Mouse (Mus musculus) embryo, embryonic 10 days (tissue): ENCODE results near the gene Hist1h2ab.
"Not testable (repeated sequence)": the region's sequence is repeated elsewhere in the genome, so short reads cannot be mapped to it uniquely, and the experiment has no call there.

Experiments
- DNase-seq: peaks from one replicate; pipeline ENCODE4 v3.0.0-alpha.2; 2015; ENCODE audit warnings: low spot score

Gene Hist1h2ab

DNA sequence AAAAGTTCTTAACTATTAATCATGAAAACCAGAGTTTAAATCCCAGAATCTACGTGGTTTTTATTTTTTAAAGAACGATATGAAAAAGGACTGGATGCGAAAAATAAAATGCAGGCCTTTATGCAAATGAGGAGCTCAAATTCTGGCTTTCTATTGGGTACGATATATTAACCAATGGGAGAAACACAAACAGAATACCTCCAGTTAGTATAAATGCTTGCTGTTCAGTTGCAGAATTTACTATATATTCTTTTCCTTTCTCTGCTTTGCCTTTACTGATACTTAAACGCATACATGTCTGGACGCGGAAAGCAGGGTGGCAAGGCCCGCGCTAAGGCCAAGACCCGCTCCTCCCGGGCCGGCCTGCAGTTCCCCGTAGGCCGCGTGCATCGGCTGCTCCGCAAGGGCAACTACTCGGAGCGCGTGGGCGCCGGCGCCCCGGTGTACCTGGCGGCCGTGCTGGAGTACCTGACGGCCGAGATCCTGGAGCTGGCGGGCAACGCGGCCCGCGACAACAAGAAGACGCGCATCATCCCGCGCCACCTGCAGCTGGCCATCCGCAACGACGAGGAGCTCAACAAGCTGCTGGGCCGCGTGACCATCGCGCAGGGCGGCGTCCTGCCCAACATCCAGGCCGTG, at the start of gene Hist1h2ab:
Hist1h2ab (plus strand) TSS at position 288 of the 639 bp plus-strand sequence.
- peak; percentile 80 for DNase-seq

DNA sequence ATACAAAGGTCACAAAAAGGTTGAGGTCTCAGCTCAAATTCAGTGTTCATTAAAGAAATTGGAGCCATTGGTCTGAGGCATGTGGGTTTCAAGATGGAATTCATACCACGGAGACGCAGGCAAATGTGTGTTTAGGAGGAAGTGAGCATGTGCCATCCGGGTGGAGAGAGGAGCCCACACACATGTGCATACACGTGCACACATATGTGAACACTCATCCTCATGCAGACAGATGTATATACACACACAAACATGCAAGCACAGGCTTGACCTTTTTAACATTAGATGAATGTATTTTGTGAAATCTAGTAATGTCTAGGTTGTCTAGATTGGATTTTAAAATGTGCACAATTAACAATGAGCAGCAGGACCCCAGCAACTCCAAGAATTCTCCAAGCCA, 48.7 kb upstream of the Hist1h2ab start:
- DNase-seq: no peak

- not testable (repeated sequence) for DNase-seq
These were observed 48.1 kb upstream of the Hist1h2ab start for GRCm38 (mm10) chr13:23702801-23703200.

DNA sequence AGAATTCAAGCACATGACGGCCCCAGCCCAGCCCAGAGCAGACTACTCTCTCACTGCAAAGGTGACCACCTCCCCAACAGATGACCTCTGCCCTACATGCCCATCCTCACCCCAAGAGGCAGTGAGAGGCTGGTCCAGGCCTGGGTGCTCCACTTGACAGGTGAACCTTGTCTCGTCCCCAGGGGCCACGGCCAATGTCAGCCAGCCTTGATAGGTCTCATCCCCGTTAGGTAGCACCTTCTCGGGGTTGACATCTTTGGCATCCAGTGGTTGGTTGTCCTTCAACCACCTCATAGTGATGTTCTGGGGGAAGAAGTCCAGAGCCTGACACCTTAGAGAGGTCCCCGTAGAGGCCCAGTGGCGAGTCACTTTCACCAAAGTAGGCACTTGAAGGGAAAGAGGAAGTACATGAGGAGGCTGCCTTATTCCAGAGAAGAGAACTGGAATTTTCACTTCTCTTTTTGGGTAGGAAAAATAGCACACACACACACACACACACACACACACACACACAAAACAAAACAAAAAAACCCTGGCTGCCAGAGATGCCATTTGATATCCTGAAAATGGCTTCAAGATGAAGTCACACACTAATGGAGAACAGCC, 45.1 kb upstream of the Hist1h2ab start:
- DNase-seq: no peak

DNA sequence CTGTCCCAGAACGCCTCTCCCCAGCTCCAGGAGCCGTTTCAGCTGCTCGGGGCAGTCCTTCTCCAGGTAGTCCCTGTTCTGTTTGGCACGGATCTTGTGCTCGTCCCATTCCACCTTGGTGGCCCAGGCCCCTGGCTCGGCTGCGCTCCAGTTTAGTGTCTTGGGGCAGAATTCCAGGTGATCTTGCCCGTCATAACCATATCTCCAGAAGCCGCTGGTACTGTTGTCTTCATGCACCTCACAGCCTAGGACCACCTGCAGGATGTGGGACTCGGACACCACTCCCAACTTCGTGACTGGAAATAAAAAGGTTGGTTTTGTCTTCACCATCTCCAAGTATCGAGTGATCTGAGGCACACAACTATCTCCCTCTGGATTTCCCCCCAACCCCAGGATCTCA, 44.2 kb upstream of the Hist1h2ab start:
- DNase-seq: no peak

GRCm38 (mm10) chr13:23708041-23708440, 42.9 kb upstream of the Hist1h2ab start:
- DNase-seq: no peak

- DNase-seq: no peak
These were observed 42.3 kb upstream of the Hist1h2ab start for GRCm38 (mm10) chr13:23708654-23709053.

GRCm38 (mm10) chr13:23709714-23710373, 41.1 kb upstream of the Hist1h2ab start:
- no peak for DNase-seq

- DNase-seq: peak; percentile 45
These were observed 40.4 kb upstream of the Hist1h2ab start, which contains the start of gene Hfe for GRCm38 (mm10) chr13:23710374-23711089. Gene Hfe, minus strand, starts transcription at chr13:23710854.

DNA sequence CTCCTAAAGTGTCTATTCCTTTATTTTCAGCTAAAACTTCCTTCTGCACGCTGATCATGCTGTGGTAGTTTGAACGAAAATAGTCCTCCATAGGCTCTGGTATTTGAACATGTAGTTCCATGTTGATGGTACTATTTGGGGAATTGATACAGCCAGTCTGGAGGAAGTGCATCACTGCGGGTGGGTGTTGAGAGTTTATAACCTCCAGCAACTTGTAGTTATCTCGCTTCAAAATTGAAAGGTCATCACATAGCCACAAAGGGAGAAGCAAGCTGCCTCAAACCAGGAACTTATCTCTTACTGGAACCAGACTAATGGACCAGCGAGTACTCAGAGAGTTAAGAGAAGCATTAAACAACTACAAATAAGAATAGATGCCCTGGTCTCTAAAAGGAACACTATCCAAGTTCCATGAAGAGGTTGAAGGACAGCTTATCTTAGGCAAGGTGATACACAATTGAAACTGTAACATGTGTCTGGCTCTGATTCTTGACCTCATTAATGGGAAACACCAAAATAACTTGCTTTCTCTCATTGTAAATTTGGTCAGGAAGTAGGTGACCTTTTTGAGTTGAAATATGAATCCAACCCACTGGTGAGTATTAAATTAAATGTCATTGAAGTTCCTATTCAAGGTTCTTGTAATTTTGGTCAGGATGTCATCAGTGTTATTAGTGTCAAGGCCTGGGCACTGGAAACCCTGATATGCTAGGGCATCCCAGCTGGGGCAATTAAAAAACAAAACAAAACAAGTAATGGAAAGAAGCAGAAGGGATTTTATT, 34.5 kb upstream of the Hist1h2ab start:
- no peak for DNase-seq

GRCm38 (mm10) chr13:23717176-23717575, 33.8 kb upstream of the Hist1h2ab start:
- DNase-seq: no peak

DNA sequence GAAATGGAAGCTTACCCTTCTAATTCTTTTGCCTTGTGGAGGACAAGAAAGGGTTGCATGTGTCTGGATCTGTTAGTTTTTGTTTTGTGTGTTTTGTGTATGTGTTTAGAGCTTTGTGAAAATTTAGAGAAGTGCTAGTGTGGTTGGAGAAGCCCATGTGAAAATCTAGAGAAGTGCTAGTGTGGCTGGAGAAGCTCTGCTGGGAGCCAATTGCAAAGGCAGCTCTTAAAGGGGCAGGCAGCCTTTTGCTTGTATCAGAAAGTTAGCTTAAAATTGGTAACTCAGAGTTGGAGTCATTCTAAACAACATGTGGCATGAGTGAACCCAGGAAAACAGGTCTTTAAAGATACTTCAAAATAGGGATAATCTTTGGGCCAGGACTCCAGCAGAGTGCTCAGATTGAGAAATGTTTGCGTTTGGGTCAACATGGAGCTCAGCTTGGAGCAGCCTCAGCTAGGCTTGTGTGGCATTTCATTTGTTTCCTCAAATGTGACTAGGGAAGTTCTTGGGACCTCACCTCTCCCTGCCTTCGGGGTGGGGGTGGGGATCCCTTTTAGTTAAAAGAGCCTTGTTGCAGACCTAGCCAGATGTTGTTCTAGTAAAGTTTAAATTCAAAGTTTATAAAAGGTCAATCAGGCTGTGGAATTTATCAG, 33.2 kb upstream of the Hist1h2ab start:
- DNase-seq: not testable (repeated sequence)

GRCm38 (mm10) chr13:23724239-23724638, 26.7 kb upstream of the Hist1h2ab start:
- DNase-seq: no peak

GRCm38 (mm10) chr13:23725213-23725612, 25.7 kb upstream of the Hist1h2ab start:
- no peak for DNase-seq

GRCm38 (mm10) chr13:23728472-23729191, 22.3 kb upstream of the Hist1h2ab start:
- DNase-seq: no peak

GRCm38 (mm10) chr13:23729192-23729525, 21.8 kb upstream of the Hist1h2ab start:
- no peak for DNase-seq

GRCm38 (mm10) chr13:23729706-23730105, 21.2 kb upstream of the Hist1h2ab start:
- DNase-seq: no peak

- peak; percentile 21 for DNase-seq
These were observed 20.4 kb upstream of the Hist1h2ab start for GRCm38 (mm10) chr13:23730479-23730878.

DNA sequence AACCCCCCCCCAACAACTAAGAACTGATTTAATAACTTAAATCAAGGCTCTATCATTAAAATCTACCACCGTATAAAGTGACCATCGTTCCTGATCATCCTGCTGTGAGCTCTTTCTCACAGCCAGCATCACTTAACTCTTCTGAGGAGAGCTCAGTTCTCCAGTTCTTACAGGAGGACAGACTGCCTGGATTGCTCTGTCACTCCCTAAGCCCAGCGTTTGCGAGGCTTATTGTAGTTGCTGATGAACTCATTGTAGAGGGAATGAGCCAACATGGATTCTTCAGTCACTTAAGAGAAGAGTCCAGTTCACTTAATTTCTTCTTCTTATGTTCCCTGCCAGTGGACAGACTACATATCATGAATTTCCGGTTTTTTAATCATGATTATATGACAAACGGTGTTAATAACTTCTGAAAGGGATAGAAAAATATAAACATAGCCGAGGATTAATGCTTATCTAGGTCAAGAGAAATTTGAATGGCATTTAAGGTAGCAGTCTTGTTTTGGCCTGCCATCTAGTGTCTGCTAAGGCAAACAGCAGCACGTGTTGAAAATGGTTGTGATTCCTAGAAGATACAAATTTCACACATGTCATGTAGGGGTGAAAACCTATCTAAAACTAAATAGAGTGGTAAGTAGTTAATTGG, 18.6 kb upstream of the Hist1h2ab start:
- peak; percentile 73 for DNase-seq

DNA sequence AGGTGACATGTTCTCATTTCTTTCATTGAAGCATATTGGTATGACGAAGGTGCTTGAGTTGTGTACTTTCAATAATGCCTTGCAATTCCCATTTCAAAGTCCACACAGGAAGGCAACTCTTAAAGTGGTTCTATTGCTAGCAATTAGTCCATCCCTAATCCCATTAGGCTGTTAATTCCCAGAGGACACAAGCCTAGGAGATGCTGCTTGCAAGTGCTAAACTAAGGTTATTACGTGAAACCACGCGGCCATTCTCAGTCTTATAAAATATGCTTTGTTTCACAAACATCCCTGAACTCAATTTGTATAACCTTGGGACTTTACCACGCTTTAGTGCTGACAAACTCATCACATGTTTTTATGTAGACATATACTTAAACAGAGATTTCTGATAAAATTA, 13.8 kb upstream of the Hist1h2ab start:
- DNase-seq: no peak
